Mouse (Mus musculus) A20 (cell line): ENCODE results near the gene Enpp6.

Experiments used
- DNase-seq: peaks from one replicate; pipeline ENCODE4 v3.0.0-alpha.2; 2011; ENCODE audit warnings: low read depth, low spot score

Gene Enpp6

DNA sequence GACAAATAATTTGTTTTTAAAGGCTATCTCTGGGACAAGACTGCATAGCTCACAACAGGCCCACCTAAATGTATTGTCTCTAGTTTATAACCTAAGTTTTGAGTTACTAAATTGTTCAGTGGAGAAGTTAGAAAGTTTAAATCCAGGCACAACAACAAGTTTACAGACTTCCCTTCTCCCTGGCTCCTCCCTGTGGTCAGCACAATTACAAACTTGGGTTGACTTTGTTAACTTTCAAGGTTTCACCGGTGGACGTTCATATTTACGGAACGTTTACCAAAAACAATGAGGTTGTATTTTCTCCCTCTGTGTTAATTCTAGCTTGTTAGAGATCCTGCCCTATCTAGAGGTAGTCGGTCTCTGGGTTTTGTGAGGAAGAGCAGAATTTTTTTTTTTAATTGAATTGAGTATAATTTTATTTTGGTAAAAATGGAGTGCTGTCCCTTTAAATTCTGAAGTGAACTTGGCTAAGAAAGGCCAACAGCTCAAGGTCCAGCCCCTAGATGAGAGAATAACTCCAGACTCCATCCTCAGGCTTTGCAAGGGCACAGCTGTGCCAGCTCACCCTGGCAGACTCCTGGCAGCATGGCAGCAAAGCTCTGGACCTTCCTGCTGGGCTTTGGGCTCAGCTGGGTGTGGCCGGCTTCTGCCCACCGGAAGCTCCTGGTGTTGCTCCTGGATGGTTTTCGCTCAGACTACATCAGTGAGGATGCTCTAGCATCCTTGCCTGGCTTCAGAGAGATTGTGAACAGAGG, at the start of gene Enpp6:
Enpp6 (plus strand) TSS at position 502 of the 755 bp plus-strand sequence.
- DNase-seq = no peak

DNA sequence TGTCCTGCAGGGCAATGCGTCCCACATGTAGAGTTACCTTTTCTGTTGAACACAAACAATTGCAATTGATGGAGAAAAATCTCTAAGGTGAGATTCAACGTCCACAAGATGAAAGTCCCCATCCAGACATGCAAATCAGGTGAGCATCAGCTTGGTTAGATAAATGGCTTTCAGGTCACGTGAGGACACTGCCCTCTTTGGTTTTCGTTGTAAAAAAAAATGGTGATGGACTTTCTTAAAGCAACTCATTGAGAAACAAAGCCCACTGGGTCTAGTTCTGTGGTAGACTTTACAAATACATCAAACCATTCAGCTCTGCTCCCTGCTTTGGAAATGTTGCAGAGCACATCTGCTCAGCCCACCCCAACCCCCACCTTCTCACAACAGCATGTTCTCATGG, 48.5 kb upstream of the Enpp6 start:
- DNase-seq = peak; percentile 59

DNA sequence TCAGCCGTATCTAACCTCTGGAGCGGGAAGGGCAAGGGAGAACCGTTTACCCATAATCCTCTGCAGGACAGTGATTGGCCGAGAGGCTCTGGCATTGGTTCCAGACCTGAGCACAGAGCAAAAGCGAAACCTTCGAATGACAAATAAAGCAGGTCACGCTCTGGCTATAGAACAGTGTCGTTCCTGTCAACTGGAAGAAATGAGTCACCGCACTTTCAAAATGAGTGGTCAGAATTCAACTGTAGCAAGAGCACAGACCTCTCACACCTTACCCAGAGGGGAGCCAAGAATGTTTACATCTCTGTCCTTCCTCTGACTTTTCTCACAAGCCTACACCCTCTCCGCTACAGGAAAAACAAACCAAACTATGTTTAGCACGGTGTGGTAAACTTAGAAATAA, 45.4 kb upstream of the Enpp6 start:
- peak; percentile 97 for DNase-seq

DNA sequence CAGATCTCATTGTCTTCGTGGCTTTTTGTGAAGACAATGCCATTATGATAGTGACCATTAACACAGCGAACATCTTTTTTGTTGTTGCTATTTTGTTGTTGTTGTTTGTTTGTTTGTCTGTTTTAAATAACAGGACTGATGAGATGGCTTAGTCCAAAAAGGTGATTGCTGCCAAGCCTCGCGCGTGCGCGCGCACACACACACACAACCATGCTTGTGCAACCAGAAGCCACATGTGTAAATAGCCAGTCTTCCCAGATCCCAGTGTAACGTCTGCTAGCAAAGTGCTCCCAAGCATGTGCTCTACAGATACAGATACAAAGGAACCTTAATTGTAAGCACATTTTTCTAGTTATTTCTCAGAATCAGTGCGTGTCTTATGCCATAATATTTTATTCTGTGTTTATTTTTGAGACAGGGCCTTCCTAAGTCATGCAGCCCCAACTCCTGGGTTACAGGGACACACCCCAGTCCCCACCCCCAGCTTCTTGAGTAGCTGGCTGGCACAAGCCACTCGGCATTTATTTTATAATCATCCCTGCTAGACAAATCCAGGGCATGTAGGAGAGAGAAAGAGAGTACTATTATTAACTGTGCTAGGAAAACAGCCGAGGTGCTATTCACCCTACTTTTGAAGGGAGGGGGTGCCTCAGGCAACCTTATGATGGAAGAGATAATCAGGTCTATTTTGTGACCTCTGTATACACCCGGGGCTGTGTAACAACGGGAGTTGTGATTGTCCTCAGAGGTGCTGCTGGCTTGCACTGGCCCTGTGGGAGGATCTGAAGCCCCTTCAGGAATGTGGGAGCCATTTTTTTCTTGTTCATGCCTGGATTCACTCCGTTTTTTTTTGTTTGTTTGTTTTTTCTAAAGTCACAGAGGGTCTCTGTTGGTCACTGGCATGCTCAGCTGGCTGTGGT, 44.7 kb upstream of the Enpp6 start:
- peak; percentile 88 for DNase-seq

DNA sequence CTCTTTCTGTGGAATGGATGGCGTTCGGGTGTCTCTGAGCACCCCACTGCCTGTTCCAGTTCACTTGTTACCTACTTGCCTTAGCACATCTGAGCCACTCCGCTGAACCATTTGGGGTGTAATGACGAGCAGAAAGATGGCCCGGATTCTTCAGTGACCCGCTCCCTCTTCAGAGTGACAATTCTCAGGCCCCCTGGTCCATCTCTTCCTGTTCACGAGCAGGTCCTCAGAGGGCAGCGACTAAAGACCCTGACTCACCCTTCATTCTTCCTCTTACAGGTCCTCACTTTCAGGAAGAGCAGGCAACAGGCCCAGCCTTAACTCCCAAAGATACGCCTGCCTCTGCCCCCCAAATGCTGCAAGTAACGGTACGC, 44.0 kb upstream of the Enpp6 start:
- peak; percentile 78 for DNase-seq

DNA sequence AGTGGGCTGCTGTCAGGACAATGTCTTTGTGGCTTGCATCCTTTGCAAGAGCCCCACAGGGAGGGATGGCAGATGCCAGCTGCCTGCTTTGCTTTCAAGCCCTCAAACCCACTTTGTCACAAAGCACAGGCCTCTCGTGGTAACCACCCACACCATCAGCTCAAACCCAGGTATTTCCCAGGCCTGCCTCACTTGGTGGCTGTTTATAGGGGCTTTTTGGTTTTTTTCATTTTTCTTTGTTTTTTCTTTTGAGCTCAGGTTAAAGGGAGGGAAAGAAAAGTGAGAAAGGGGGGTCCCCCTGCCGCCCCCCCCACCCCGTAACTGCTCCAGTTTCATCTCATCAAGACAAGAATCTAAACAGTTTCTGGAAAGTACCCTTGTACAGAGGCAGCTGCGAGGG, 43.4 kb upstream of the Enpp6 start:
- DNase-seq = peak; percentile 87

DNA sequence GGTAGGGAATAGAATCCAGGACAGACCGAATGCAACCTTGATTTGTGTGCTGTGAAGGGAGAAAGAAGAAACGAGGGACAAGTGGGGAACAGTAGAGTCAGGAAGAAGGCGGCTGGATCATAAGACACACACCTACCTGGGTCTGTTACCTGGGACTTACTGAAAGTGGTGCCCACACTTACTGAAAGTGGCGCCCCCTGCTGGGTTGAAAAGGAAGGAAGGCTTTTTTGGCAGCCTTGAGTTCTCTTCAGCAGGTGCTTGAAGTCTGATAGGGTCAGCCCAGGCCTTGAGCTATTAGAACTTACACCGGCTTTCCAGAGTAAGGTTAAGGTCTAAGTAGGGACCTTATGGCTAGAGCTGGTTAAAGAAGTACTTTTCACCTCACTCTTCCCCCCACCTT, 40.5 kb upstream of the Enpp6 start:
- peak; percentile 82 for DNase-seq

DNA sequence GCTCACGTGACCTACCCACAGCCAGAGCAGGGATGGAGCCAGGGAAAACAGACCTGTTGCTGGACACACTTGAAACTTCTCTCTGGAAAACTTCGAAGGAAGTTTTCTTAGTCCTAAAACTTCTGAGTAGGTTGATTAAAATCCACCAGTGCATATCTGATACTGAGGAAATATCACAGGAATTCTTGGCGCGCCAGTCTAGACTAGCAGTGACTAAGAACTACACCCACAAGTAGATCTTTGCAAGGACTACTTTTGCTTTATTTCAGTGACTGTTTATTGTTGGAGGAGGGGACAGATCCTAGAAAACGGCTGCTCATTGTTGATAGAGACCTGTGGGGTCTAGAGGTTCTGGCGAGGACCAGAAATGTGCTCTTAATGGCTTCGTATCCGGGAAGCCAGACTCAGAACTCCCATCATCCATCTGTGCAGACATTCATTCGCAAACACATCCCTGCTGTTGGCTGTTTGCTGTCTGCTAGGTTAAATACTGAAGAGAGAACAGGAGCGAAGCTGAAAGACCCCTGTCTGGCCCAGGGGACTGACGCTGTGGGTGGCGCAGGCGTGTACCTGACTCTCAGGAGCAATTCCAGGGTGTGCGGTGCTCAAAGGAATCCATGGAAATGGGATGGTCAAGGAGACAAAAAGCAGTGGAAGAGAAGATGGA, 38.5 kb upstream of the Enpp6 start:
- DNase-seq = no peak

DNA sequence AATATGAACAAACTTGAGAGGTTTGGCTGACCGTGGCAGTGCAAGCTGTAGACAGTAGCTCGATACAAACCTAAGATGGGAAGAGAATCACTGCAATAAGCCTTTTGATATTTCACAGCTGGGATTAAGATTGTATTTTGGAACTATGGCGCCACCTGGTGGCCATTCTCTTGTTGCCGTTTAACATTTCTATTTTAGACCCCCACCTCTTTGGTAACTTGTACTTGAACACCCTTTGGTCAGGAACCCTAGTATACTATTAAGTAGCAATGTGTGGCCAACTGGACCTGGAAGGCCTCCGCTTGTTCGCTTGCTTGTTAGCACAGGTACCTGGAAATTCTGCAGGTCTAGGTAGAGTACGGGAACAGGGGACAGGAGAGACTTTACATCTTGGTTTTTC, 33.2 kb upstream of the Enpp6 start:
- DNase-seq = peak; percentile 86

DNA sequence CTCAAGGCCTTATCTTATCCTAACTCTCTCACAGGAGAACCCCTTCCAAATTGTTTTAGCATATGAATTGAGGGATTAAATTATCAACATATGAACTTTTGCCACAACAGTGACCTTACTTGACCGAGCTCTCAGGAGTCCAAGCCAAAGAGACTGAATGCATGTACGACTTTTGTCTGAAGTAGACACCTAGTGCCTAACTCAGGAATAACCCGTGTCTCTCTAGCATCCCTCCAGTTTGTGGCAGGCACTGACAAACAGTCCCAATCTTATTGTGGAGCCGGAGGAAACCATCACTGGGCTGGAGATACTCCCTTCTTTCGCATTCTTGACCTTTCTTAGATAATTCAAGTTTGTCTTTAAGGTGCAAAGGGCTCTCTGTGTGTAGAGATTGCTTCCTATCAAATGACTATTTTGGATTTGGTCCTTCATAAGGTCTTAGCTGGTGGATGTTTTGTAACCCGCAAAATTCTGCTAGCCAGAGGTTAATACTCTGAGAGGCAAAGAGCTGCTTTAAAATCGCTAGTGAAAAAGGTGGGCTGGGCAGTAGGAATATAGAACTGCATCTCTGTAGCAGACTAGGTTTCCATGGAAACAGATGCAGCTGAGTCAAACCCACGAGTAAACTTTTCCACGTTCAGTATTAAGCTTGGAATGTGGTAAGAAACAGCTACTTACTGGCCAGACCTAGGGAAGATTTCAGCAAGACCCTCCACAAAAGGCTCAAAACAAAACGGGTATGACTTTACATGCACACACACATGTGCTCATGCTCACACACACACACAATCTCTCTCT, 23.9 kb upstream of the Enpp6 start:
- no peak for DNase-seq

DNA sequence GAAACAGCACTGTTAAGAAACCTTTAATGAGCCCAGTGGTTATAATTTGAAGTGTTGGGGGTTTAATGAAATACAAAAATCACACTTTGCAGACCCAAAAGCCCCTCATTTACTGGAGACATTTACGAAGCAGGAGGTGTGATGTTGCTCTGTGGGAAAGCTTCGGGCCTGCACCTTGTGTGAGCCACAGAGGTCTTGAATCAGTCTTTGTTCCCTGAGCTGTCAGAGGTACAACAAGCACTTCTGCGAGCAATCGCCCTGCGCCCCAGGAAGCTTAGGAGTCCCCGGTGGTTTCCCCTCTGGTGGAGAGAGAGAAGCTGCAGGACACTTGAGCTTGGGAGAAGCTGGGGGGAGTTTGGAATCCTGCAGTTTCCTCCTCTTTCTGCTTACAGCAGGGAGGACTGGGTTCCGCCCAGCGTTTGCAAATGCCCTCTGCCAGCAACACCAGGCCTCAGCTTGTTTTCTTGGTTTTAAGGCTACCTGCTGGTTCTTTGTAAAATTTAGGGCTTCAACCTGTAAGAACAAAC, 23.0 kb upstream of the Enpp6 start:
- DNase-seq = no peak

DNA sequence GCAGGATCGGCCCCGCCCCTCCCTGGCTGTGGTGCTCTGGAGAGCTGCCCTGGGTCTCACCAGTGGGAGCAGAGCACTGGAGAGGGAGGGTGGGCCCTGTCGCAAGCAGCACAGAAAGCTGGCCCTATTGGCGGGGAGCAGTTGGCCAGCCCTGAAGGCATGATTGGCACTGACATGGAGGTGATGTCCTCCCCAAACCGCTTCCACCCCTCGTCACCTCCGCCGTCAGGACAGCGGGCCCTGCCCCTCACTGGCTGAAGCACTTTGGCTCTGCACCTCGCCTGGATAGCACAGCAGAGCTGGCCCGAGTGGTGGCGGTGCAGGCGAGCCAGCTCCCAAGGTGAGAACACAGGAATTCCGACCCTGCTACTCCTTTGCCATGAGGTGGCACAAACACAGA, 20.9 kb upstream of the Enpp6 start:
- DNase-seq = no peak

DNA sequence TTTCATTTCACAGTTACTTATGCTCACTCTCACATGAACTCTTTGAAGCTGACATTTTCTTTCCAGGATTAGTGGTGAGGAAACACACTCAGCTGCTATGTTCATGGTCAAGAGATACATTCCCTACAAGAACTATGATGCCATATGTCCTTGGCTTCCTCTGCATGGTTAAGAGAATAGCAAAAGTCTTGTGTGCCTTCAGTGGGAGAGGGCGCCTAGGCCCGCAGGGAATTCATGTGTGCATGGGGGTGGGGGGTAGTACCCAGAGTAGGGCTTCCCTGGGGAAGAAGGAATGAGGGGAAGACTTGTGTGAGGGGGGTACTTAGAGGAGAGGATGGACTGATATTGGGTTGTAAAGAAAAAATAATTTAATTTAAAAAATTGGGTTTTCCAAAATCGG, 18.0 kb upstream of the Enpp6 start:
- no peak for DNase-seq

DNA sequence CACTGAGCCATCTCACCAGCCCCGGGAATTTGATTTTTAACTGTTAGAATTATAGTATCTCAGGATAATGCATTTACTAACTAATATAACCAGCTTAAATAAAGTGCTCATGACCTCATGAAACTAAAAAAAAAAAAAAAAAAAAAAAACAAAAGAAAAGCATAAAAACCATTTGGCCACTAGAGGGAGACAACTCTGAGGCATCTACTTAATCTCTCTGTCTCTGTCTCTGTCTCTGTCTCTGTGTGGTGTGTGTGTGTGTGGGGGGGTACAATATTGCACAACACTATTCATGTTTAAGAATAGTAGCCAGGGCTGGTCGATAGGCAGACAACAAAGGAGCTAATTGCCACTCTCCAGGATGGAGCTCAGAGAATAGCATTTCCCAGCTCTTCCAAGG, 17.3 kb upstream of the Enpp6 start:
- DNase-seq = peak; percentile 36

DNA sequence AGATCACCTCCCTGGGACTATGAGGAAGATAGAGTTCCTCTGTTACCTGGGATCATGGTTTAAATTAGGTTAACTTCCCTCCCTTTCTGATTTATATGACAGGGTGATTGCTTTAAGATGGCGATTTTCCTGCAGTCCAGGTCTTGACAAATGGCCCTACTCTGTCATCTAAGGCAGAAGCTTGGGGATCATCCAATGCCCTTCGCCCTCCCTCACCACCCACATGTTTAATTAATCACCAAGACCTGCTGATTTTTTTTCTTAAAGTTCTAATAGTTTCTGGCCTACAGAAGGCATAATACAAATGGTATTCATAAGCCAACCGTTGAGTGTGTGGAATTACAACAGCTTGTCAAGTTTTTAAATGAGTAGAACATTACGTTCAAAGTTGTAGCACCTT, 9.3 kb upstream of the Enpp6 start:
- no peak for DNase-seq

DNA sequence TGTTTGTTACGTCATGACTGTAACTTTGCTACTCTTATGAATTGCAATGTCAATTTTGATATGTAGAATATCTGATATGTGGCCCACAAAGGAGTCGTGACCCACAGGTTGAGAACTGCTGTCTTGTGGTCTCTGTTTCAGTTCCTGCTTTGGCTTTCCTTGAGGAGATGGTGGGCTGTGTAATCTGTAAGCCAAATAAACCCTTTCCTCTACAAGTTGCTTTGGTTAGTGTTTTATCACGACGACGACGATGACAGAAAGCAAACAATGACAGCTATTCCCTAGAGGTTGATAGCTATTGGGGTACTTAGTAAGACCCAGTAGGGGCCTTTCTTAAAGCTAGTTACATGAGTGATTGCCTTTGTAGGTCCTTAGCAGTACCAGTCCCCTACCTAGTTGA, 4.5 kb upstream of the Enpp6 start:
- DNase-seq = no peak

DNA sequence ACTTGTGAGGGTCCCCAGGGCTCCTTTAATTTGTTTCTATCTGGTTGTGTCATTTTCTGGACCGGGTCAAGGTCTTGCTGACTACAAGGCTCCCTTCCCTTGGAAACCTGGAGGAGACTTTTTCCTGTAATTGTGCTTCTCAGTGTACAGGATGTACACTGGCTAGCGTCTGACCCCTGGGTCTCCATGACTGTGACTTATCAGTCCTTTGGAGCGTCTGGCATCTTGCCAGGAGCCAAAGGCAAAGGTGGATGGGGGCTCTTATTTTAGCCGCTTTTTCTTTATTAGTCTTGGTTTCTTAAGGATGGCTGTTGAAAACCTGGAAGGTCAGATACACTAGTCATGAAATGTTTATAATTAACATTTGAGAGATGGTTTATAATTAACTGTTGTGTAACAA, 3.9 kb upstream of the Enpp6 start:
- no peak for DNase-seq

DNA sequence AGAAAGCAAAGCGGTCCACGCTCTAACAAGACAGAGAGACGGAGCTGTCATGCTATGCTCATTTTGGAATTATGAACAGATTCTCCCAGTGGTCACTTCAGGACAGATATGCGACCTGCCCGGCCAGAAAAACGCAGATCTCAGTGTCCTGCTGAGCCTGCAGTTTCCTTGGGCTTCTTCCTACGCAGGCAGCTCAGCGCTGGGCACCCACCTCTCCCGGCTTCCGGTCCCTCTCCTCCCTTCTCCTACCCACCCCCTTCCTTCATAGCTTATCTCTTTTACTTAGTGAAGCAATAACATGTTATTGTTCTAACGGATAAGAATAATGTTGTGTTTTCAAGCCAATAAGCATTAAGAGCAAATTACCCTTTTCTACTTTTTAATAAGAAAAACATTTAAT, 2.0 kb upstream of the Enpp6 start:
- DNase-seq = no peak

DNA sequence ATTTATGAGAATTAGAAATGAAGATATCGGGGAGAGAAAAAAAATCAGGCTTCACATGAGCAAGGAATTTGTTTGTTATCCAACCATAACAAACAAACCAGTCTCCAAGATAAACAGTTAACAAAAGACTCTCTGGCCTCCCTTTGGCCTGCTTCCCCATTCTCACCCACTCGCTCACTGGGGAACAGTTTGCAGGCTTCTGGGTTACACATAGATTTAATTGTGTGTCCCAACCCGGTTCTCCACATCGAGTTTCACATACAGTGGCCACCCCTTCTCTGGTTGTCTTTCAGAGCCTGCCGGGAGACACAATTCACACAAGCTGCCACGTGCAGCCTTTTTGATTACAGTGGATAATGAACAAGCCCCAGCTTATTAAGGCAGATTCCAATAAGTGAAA, 1.7 kb downstream of the Enpp6 start:
- no peak for DNase-seq

DNA sequence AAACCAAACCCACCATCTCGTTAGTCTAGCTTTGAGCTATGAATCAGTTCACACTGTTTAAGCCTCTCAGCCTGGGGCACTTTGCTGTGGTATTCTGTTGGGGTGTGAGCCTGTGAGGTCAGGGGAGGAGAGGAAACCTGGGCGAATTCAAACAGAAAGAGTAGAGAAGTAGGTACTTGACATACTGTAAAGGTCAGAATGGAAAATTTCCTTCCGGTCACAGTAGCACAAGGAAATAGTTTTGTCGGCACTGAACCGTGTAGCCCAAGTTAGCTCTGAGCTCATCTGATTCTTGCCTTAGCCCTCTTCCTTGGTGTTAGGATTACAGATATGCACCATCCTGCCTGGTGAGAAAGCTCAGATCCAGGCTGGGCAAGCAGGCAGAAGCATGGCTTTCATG, 4.4 kb downstream of the Enpp6 start:
- no peak for DNase-seq

DNA sequence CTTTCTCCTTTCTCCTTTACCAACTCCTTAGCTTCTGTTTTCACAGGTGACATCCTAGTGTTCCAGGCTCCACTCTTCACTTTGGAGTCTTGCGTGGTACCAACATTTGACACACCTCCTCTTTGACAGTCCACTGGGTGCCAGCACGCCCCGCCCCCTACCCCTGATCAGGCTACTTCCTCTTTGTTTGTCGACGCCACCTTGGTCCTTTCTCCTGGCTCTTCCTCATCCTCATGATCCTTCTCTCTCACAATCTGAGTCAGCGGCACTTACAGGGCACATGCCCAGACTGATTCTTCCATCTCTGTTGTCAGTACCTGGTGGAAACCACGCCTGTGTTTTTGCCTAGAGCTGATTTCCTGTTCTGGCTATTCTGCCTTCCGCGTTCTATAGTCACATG, 5.9 kb downstream of the Enpp6 start:
- peak; percentile 29 for DNase-seq
